Mouse (Mus musculus) limb, embryonic 13.5 days (tissue): ENCODE measurements around the gene Havcr1. TPM values are rescaled to one million over a fixed set of nuclear protein-coding genes. Genes with fewer than 3 reads are reported as not detected.
"Not testable (repeated sequence)": the region's sequence is repeated elsewhere in the genome, so short reads cannot be mapped to it uniquely, and the experiment has no call there.

ENCODE experiments used
- ATAC-seq: fragments of 200-750 bp; cut with Nextera tagmentation; 2 replicates; pipeline ENCODE4 v1.8.0; 2017; ENCODE audit warnings: low read depth, moderate number of reproducible peaks, moderate TSS enrichment; ENCODE audit not compliant: low FRiP score
- H3K27ac ChIP-seq: fragments of 300-500 bp; sonication (generic); 2 replicates; pipeline ENCODE4 v1.5.1; 2015; ENCODE audit warnings: inconsistent platforms, mild to moderate bottlenecking, moderate library complexity
- H3K27me3 ChIP-seq: fragments of 300-500 bp; sonication (generic); 2 replicates; pipeline ENCODE4 v1.6.1; 2015; ENCODE audit warnings: mild to moderate bottlenecking, inconsistent platforms
- H3K36me3 ChIP-seq: fragments of 300-500 bp; sonication (generic); 2 replicates; pipeline ENCODE4 v1.6.1; 2015; ENCODE audit warnings: inconsistent platforms, mild to moderate bottlenecking, moderate library complexity
- H3K4me1 ChIP-seq: fragments of 300-500 bp; sonication (generic); 2 replicates; pipeline ENCODE4 v1.6.1; 2015; ENCODE audit warnings: inconsistent platforms
- H3K4me2 ChIP-seq: fragments of 300-500 bp; sonication (generic); replicated peaks from 2 replicates; pipeline ENCODE4 v1.6.1; 2015; ENCODE audit warnings: inconsistent platforms, mild to moderate bottlenecking, moderate library complexity
- H3K4me3 ChIP-seq: fragments of 300-500 bp; sonication (generic); 2 replicates; pipeline ENCODE4 v1.5.1; 2015; ENCODE audit warnings: moderate library complexity, mild to moderate bottlenecking, inconsistent platforms
- H3K9ac ChIP-seq: fragments of 300-500 bp; sonication (generic); 2 replicates; pipeline ENCODE4 v1.6.1; 2015; ENCODE audit warnings: mild to moderate bottlenecking, inconsistent platforms
- H3K9me3 ChIP-seq: fragments of 300-500 bp; sonication (generic); 2 replicates; pipeline ENCODE4 v1.6.1; 2016; ENCODE audit warnings: inconsistent platforms
- WGBS: fragments of 180-500 bp; shearing (Covaris S2); methylation state at CpG from one replicate; pipeline ENCODE4 v1.1.7; 2015; 5-methylcytosine and 5-hydroxymethylcytosine counted together
- polyA plus RNA-seq: library from polyadenylated mRNA; unstranded; fragments of >200 nt; fragmentation: Nextera tagmentation; extraction: Ambion mirVana; gene quantifications from 2 replicates; pipeline ENCODE4 v1.2.1, GENCODE M21; 2015

Havcr1 gene
- polyA plus RNA-seq, result 0.20 and 0.36 TPM in 2 replicates

DNA sequence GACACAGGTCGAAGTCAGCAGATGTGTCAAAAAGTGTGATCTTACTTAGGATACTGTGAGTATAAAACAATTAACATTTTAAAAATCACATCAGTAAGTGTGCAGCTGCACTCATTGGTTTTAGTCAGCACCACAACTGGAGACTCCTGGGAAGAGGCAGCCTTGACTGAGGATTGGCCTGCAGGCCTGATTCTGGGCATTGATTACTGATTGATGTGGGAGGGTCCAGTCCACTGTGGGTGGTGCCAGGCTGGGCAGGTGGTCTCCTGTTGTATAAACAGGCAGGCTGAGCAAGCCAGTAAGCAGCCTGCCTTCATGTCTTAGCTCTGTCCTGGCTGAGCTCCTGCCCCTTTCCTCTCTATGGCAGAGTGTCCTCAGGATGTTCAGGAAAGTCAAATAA, at the start of gene Havcr1:
Havcr1 (plus strand) TSS at position 5 of the 400 bp plus-strand sequence.
- not testable (repeated sequence) for H3K27ac ChIP-seq, H3K27me3 ChIP-seq, H3K4me1 ChIP-seq, H3K4me3 ChIP-seq, H3K9ac ChIP-seq, H3K9me3 ChIP-seq, H3K36me3 ChIP-seq, ATAC-seq, H3K4me2 ChIP-seq
- WGBS, result 92% methylated on average over 1 of the region's 1 CpGs

DNA sequence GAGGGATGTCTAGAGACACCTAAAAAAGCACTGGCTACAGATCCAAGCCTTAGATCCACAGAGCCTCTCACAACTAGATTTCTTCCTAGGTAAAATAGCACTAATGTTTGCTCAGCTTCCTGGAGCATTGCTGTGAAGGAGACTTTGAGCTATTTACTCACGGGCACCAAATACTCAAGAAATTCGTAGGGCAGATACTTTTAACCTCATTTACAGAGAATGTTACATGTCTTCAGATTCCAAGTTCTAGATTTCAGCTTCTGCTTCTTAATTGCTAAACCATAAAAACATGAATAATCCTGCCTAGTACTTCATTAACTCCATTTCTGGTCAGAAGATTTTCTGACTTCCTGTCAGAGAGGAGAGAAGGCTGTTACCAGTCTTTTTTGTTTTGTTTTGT, 44.7 kb upstream of the Havcr1 start:
- Histone ChIP-seq H3K4me2 (no peak overlapping the region), H3K27ac (no peak overlapping the region), H3K4me1 (no peaks in the 10 kb centered on the region), H3K27me3 (no peaks in the 10 kb centered on the region), H3K9me3 (no peaks in the 10 kb centered on the region), H3K9ac (no peak overlapping the region), H3K36me3 (no peaks in the 10 kb centered on the region), H3K4me3 (no peak overlapping the region)
- no peak for ATAC-seq
- WGBS, result 89% methylated on average over 2 of the region's 2 CpGs

GRCm38 (mm10) chr11:46695849-46696248, 39.0 kb upstream of the Havcr1 start:
- not testable (repeated sequence) for H3K27ac ChIP-seq, H3K9ac ChIP-seq, H3K4me1 ChIP-seq, ATAC-seq, H3K4me2 ChIP-seq, H3K27me3 ChIP-seq, H3K9me3 ChIP-seq, H3K36me3 ChIP-seq, H3K4me3 ChIP-seq
- WGBS, result 81% methylated on average over 2 of the region's 2 CpGs

DNA sequence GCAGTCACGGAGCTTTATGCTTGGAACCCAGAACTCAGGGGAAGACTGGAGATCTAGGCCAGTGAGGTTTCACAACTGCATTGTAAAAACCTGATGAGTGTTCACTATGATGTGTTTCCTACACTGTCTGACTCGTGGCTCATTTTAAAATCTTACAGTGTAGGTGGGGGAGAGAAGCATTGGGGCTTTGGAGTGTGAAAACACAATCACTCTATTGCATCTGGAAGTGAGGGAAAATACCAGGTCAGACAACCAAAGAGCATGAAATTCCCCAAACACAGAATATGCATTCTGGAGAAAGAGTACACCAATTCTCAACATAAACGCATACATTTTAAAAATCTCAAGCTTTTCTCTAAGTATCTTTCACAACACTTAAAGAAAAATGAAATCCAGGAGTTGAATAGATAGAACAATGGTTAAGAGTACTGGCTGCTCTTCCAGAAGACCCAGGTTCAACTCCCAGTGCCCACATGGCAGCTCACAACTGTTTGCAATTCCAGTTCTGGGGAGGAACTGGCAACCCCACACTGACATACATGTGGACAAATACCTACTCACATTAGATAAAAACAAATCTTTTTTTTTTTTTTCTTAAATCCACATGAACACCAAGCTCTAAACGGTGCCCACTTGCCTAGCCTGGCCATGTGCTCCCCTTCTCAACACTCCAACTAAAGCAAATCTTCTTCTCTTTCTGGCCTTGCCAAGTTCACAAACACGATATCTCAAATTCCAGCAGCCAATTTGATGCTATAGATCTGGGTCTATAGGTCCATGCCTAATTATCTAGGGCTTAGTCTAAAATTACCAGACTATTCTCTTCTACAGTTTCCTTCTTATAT, 37.2 kb upstream of the Havcr1 start:
- Histone ChIP-seq H3K9ac (no peak overlapping the region), H3K9me3 (no peaks in the 10 kb centered on the region; the same call in 1 of the 2 replicates), H3K4me1 (no peaks in the 10 kb centered on the region), H3K36me3 (no peaks in the 10 kb centered on the region), H3K4me3 (no peak overlapping the region), H3K27me3 (no peaks in the 10 kb centered on the region), H3K27ac (no peak overlapping the region), H3K4me2 (no peak overlapping the region)
- WGBS, result 86% methylated on average over 5 of the region's 5 CpGs
- no peak for ATAC-seq

- no peak for ATAC-seq
- no peaks in the 10 kb centered on the region for H3K27me3 ChIP-seq
- no peak overlapping the region for H3K4me2 ChIP-seq
- H3K9me3 ChIP-seq, result no peaks in the 10 kb centered on the region; the same call in 1 of the 2 replicates
- H3K27ac ChIP-seq, result no peak overlapping the region
- H3K4me1 ChIP-seq, result no peaks in the 10 kb centered on the region
- no peak overlapping the region for H3K4me3 ChIP-seq
- H3K36me3 ChIP-seq, result no peaks in the 10 kb centered on the region
- no peak overlapping the region for H3K9ac ChIP-seq
- WGBS, result 85% methylated on average over 6 of the region's 6 CpGs
Observed at GRCm38 (mm10) chr11:46698278-46698655, 36.6 kb upstream of the Havcr1 start.

DNA sequence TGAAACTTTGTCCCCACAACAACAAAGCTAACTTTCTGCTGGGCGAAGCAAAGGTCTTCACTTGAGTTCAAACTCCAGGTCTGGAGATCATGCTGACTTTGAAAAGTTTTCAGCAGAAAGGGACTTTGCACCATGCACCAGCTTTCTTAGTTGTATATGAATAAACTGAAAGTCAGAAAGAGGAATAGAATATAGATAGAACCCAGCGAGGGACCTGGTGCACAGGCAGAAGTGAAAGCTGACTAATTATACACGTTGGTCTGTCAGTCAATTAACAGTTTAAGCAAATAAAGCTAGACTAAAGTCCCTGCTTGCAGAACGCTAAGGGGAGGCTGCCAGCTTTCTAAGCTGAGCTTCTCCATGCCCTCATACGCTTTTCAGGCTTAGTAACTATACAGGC, 36.0 kb upstream of the Havcr1 start:
- no peak overlapping the region for H3K4me3 ChIP-seq
- ATAC-seq, result no peak
- no peaks in the 10 kb centered on the region for H3K4me1 ChIP-seq
- no peak overlapping the region for H3K4me2 ChIP-seq
- H3K36me3 ChIP-seq, result no peaks in the 10 kb centered on the region
- no peaks in the 10 kb centered on the region for H3K27me3 ChIP-seq
- no peaks in the 10 kb centered on the region; the same call in 1 of the 2 replicates for H3K9me3 ChIP-seq
- no peak overlapping the region for H3K9ac ChIP-seq
- no peak overlapping the region for H3K27ac ChIP-seq
- 84% methylated on average over 5 of the region's 5 CpGs for WGBS

DNA sequence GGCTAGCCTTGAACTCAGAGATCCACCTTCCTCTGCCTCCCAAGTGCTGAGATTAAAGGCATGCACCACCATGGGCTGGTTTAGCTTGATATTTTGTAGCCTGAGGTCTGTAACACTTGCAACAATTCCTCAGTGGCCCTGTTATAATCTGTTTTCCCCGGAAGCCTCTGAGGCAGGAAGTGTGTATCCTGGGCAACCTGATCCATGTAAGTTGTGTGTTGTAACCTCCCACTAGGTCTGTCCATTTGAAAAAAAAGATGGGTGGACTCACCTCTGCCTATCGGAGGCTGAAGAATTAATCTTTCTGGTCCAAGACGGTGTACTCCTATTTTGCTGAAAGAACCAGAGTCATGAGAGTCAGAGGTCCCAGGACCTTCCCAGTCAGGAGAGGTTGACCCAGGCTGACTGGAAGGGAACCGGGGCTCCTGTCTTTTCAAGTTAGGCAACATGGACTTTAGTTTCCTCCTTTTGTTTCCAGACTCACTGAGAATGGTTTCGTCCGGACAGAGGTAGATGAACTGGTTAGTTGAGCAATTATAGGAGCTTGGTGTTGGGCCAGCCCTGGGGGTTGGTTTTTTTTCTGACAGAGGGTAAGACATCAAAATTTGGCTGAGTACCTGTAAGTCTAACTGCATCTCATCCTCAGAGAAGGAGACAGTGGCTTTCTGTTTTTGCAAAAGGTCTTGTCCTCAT, 28.1 kb upstream of the Havcr1 start, which contains the start of gene Timd2:
Timd2 (minus strand) TSS at position 398 of the 693 bp plus-strand sequence.
- H3K9ac ChIP-seq, result no peak within 1 kb of the TSS
- H3K4me1 ChIP-seq, result no peaks in the 10 kb centered on the region
- no peak within 1 kb of the TSS for H3K4me3 ChIP-seq
- WGBS, result 85% methylated on average over 6 of the region's 6 CpGs
- no peak within 1 kb of the TSS for H3K27ac ChIP-seq
- no peak within 1 kb of the TSS for H3K4me2 ChIP-seq
- H3K27me3 ChIP-seq, result no peaks in the 10 kb centered on the region
- no peaks in the 10 kb centered on the region for H3K9me3 ChIP-seq
- no peaks in the 10 kb centered on the region for H3K36me3 ChIP-seq
- no peak for ATAC-seq

GRCm38 (mm10) chr11:46731541-46732070, 3.3 kb upstream of the Havcr1 start:
- ATAC-seq, result no peak
- WGBS, result 84% methylated on average over 11 of the region's 11 CpGs
- H3K4me3 ChIP-seq, result no peak overlapping the region
- no peaks in the 10 kb centered on the region for H3K27me3 ChIP-seq
- no peaks in the 10 kb centered on the region for H3K4me1 ChIP-seq
- H3K9ac ChIP-seq, result no peak overlapping the region
- no peaks in the 10 kb centered on the region for H3K9me3 ChIP-seq
- no peak overlapping the region for H3K27ac ChIP-seq
- no peak overlapping the region for H3K4me2 ChIP-seq
- H3K36me3 ChIP-seq, result no peaks in the 10 kb centered on the region

DNA sequence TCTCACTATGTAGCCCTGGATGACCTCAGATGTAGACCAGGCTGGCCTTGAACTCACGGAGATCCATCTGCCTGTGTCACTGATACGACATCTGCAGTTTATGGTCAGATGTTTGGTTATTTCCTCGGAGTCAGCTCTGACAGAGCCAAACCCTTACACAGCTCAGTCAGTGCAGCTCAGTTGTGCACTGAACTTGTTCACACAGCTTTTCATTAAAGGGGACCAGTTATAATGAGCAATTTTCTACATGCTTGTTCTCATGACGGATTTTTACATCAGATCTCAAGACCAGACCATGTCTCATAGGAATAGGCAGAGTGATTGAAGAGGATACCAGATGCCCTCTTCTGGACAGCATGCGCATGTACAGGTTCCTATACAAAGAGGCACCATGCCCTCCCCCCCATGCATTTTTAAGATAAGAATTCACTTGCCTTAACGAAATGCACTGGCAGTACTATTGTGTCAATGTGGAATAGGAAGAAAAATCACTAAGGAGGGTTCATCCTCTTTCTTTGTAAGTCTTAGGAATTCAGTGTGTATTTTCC, 1.6 kb upstream of the Havcr1 start:
- H3K4me1 ChIP-seq, result no peaks in the 10 kb centered on the region
- no peak overlapping the region for H3K4me2 ChIP-seq
- no peak overlapping the region for H3K9ac ChIP-seq
- no peaks in the 10 kb centered on the region for H3K27me3 ChIP-seq
- WGBS, result 57% methylated on average over 6 of the region's 6 CpGs
- ATAC-seq, result no peak
- H3K9me3 ChIP-seq, result no peaks in the 10 kb centered on the region
- no peak overlapping the region for H3K27ac ChIP-seq
- no peaks in the 10 kb centered on the region for H3K36me3 ChIP-seq
- H3K4me3 ChIP-seq, result no peak overlapping the region

DNA sequence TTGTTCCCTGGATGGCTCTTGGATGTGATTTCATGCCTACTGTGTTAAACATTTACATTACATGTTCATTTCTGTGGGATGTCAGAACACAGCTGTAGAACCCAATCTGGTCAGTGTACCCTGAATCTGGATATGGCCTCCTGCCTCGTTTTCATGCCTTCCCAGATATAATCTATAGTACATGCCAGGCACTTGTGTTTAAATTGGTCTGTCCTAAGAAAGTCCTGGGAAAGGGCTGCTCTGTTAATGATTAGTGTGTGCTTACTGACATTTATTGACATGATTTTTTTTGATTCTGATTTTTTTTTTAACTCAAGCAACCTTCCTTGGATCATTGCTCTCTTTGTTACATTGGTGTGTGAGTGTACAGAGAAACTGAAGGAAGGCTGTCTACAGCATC, 263 bp upstream of the Havcr1 start:
- WGBS, result 42% methylated on average over 1 of the region's 1 CpGs
- Histone ChIP-seq H3K4me2 (no peak overlapping the region), H3K27me3 (no peaks in the 10 kb centered on the region), H3K27ac (no peak overlapping the region), H3K4me1 (no peaks in the 10 kb centered on the region), H3K9ac (no peak overlapping the region), H3K36me3 (no peaks in the 10 kb centered on the region), H3K4me3 (no peak overlapping the region), H3K9me3 (no peaks in the 10 kb centered on the region)
- no peak for ATAC-seq

GRCm38 (mm10) chr11:46739501-46739900, 4.6 kb downstream of the Havcr1 start:
- H3K27ac ChIP-seq, result no peak overlapping the region
- no peak overlapping the region for H3K4me3 ChIP-seq
- no peak for ATAC-seq
- no peaks in the 10 kb centered on the region for H3K4me1 ChIP-seq
- H3K9ac ChIP-seq, result no peak overlapping the region
- no peak overlapping the region for H3K4me2 ChIP-seq
- 87% methylated on average over 4 of the region's 4 CpGs for WGBS
- no peaks in the 10 kb centered on the region for H3K36me3 ChIP-seq
- H3K27me3 ChIP-seq, result no peaks in the 10 kb centered on the region
- no peaks in the 10 kb centered on the region for H3K9me3 ChIP-seq

GRCm38 (mm10) chr11:46740886-46741285, 6.0 kb downstream of the Havcr1 start:
- no peak overlapping the region for H3K9ac ChIP-seq
- H3K4me3 ChIP-seq, result no peak overlapping the region
- no peak overlapping the region for H3K4me2 ChIP-seq
- no peak for ATAC-seq
- H3K36me3 ChIP-seq, result no peaks in the 10 kb centered on the region
- H3K27ac ChIP-seq, result no peak overlapping the region
- H3K9me3 ChIP-seq, result no peaks in the 10 kb centered on the region
- H3K4me1 ChIP-seq, result no peaks in the 10 kb centered on the region
- 76% methylated on average over 4 of the region's 4 CpGs for WGBS
- H3K27me3 ChIP-seq, result no peaks in the 10 kb centered on the region
